Mouse (Mus musculus): ENCODE results near the gene Matk. TPM values are rescaled to one million over a fixed set of nuclear protein-coding genes. Genes with fewer than 3 reads are reported as not detected.
A peak's percentile ranks its signal among the peaks of the same experiment; 100 is the strongest.

Matk gene
- total RNA-seq, 1 experiment, result 0.85 TPM

DNA sequence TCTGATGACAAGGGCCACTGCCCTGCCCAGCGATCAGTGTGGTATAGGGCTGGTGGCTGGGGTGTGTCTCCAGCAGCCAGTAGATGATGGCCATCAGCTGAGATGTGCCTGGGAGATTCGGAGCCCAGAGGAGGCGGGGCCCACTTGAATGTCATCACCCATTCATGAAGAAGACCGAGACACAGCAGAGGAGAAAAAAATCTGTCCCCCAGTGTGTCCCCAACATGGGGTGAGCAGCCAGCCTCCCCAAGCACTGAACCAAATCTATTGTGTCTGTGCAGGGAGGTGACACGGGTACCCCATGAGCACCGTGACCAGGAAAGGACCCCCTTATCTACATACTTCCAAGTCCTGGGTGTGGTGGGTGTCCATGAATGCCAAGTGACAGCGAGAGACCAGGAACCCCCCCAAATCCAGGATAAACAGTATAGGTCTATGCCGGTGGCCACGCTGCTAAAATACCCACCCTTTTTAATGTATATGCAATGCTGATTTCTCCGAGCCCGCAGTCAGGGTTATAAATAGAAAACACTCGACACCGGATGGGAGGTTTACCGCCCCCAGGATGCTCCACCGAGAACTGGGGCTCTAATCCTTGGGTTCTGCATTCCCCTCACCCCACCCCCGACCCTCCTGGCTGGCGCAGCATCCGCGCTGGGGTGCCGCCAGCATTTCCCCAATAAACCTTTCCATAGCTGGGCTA lies 22.8 kb upstream of the Matk start:
- Histone ChIP-seq H3K9ac (ENCODE audit: insufficient read depth, low read depth, low read length, poor library complexity, severe bottlenecking) (no peak overlapping the region), H3K9me3 (ENCODE audit: control insufficient read depth, insufficient read depth, low read depth, low read length) (no peaks in the 10 kb centered on the region), H3K4me1 (ENCODE audit: control insufficient read depth in 2 of 2, insufficient read depth in 2 of 2, low read length in 2 of 2, poor library complexity in 1 of 2) (peaks cover 3 to 22% of the 10 kb centered on the region in 2 experiments; a peak in 3 of 4 replicates), H3K36me3 (ENCODE audit: control insufficient read depth, insufficient read depth, low read length, poor library complexity, severe bottlenecking) (no peaks in the 10 kb centered on the region), H3K4me3 (ENCODE audit: insufficient read depth in 1 of 2, low read depth in 1 of 2, low read length in 2 of 2, poor library complexity in 1 of 2, severe bottlenecking in 1 of 2) (peak overlapping the region; percentile 14 to 45; a peak in 3 of 4 replicates), H3K27ac (ENCODE audit: insufficient read depth, low read depth, low read length, poor library complexity, severe bottlenecking) (no peak overlapping the region)
- DNase-seq (ENCODE audit: low read depth, low spot score), result no peak
- in situ Hi-C loops (cut with MboI; ENCODE audit: low sequenced_read_pairs in 2 of 2, unreplicated experiment in 2 of 2), result no loop called here
- TF ChIP-seq HCFC1 (IDR thresholded peaks at IDR 0.05; ENCODE audit: borderline replicate concordance, insufficient read depth, low read length) (no peak), MAFK (IDR thresholded peaks at IDR 0.05; ENCODE audit: insufficient read depth, low read depth, low read length) (no peak), CHD2 (IDR thresholded peaks at IDR 0.05; ENCODE audit: low read depth, low read length) (no peak), ZNF384 (IDR thresholded peaks at IDR 0.05; ENCODE audit: low read depth, low read length) (no peak), ZC3H11A (IDR thresholded peaks at IDR 0.05; ENCODE audit: borderline replicate concordance, low read depth, low read length) (no peak)

DNA sequence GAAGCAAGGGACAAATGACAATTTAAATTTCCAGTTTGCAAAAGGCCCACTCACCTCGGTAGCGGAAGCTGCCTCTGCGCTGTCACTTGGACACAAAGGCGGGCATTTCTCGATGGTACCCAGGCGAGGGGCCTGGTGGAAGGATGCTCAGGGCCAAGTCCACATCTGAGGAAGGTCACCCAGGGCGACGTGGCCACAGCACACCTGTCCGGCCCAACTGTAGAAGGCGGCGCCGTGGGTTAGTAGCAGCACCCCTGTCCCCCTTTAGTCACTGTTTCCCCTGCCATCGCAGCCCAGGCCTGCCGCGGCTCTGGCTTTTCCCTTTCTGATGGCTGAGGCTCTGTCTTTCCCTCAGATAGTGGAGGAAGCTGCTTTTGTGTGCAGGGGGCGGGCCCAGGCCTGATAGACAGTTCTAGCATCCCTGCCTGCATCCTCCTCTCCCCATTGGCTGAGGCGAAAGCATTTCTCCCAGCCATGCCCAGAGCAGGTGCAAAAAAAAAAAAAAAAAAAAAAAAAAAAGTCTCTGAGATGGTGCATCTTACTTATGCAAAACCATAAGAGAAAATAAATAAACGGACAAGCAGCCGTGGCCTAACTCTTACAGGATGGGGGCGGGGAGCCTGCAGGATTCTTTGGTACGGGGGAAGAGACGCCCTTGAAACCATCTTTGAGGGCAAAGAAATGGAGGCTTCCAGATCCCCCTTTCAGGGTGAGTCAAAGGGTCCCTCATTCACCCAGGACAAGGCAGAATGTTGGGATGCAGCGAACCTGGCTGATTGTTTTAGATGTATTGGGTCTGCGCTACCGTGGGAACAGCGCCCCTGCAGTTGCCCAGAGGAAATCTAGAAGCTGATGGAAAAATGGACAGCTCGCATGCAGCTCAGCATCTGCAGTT lies 22.1 kb upstream of the Matk start, which contains the start of gene Atcay:
Gene Atcay (minus strand): TSS at position 396 of the 895 bp plus-strand sequence.
- Histone ChIP-seq H3K9me3 (ENCODE audit: control insufficient read depth, insufficient read depth, low read depth, low read length) (no peaks in the 10 kb centered on the region), H3K27ac (ENCODE audit: insufficient read depth, low read depth, low read length, poor library complexity, severe bottlenecking) (no peak within 1 kb of the TSS), H3K36me3 (ENCODE audit: control insufficient read depth, insufficient read depth, low read length, poor library complexity, severe bottlenecking) (no peaks in the 10 kb centered on the region), H3K4me1 (ENCODE audit: control insufficient read depth in 2 of 2, insufficient read depth in 2 of 2, low read length in 2 of 2, poor library complexity in 1 of 2) (peaks cover 3 to 22% of the 10 kb centered on the region in 2 experiments; a peak in 3 of 4 replicates), H3K4me3 (ENCODE audit: insufficient read depth in 1 of 2, low read depth in 1 of 2, low read length in 2 of 2, poor library complexity in 1 of 2, severe bottlenecking in 1 of 2) (peak within 1 kb of the TSS; percentile 14 to 45; a peak in 3 of 4 replicates), H3K9ac (ENCODE audit: insufficient read depth, low read depth, low read length, poor library complexity, severe bottlenecking) (peak within 1 kb of the TSS; percentile 37; the same call in 1 of the 2 replicates)
- TF ChIP-seq ZNF384 (IDR thresholded peaks at IDR 0.05; ENCODE audit: low read depth, low read length), result peak; percentile 84
- TF ChIP-seq ZC3H11A (IDR thresholded peaks at IDR 0.05; ENCODE audit: borderline replicate concordance, low read depth, low read length), result no peak
- no peak for TF ChIP-seq HCFC1 (IDR thresholded peaks at IDR 0.05; ENCODE audit: borderline replicate concordance, insufficient read depth, low read length)
- DNase-seq (ENCODE audit: low read depth, low spot score), result no peak
- in situ Hi-C loops (cut with MboI; ENCODE audit: low sequenced_read_pairs in 2 of 2, unreplicated experiment in 2 of 2), result no loop called here

DNA sequence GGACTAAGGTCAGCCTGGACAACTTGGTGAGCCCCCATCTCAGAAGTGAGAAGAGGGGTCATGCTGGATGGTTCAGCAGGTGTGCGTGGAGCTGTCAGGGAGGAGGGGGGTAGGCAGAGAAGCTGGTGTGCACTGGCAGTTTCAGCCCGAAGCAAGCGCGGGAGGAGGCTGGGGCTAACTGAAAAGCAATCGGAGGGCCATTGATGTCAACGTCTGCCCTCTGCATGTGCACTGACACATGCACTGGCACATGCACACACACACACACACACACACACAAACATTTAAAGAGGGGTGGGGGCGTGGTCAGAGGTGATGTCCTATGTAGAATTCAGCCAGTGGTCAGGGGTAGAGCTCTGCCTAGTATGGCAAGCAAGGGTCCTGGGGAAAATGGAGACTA lies 21.3 kb upstream of the Matk start:
- H3K36me3 ChIP-seq (ENCODE audit: control insufficient read depth, insufficient read depth, low read length, poor library complexity, severe bottlenecking), result no peaks in the 10 kb centered on the region
- no peak for TF ChIP-seq MAFK (IDR thresholded peaks at IDR 0.05; ENCODE audit: insufficient read depth, low read depth, low read length)
- TF ChIP-seq HCFC1 (IDR thresholded peaks at IDR 0.05; ENCODE audit: borderline replicate concordance, insufficient read depth, low read length), result no peak
- TF ChIP-seq ZNF384 (IDR thresholded peaks at IDR 0.05; ENCODE audit: low read depth, low read length), result no peak
- no peak for TF ChIP-seq ZC3H11A (IDR thresholded peaks at IDR 0.05; ENCODE audit: borderline replicate concordance, low read depth, low read length)
- no peak for TF ChIP-seq CHD2 (IDR thresholded peaks at IDR 0.05; ENCODE audit: low read depth, low read length)
- no peak overlapping the region for H3K27ac ChIP-seq (ENCODE audit: insufficient read depth, low read depth, low read length, poor library complexity, severe bottlenecking)
- DNase-seq (ENCODE audit: low read depth, low spot score), result no peak
- H3K4me3 ChIP-seq (ENCODE audit: insufficient read depth in 1 of 2, low read depth in 1 of 2, low read length in 2 of 2, poor library complexity in 1 of 2, severe bottlenecking in 1 of 2), result no peak overlapping the region
- in situ Hi-C loops (cut with MboI; ENCODE audit: low sequenced_read_pairs in 2 of 2, unreplicated experiment in 2 of 2), result no loop called here
- no peak overlapping the region for H3K9ac ChIP-seq (ENCODE audit: insufficient read depth, low read depth, low read length, poor library complexity, severe bottlenecking)
- no peaks in the 10 kb centered on the region for H3K9me3 ChIP-seq (ENCODE audit: control insufficient read depth, insufficient read depth, low read depth, low read length)
- peaks cover 3 to 22% of the 10 kb centered on the region in 2 experiments; a peak in 3 of 4 replicates for H3K4me1 ChIP-seq (ENCODE audit: control insufficient read depth in 2 of 2, insufficient read depth in 2 of 2, low read length in 2 of 2, poor library complexity in 1 of 2)

DNA sequence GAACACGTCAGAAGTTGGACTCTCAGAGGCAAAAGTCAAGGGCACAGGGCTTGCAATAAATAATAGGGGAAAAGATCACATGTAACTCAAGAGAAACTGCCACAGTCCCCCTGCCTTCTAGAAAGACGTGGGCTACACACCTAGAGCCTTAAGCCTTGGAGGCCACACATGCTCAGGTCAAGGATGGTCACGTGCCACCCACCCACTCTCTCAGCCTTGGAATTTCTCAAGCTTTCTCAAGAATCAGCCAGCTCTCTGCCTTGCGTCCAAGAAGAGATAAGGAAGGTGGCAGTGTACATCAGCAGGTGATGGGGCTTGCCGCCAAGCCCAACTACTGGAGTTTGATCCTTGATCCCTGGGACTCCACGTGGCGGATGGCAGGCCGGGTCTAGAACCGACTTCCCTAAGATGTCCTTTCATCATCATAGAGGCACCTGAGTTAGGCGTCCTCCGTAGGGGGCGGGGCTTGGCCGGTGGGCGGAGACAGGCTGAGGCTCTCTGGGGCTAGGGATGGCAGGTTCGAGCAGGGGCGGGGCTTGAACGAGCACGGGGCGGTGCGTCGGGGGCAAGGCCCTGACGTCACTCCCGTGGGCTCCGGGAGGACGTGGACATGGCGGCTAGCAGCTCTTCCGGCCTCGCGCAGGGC lies 20.0 kb upstream of the Matk start, which contains the start of gene Zfr2:
Gene Zfr2 (plus strand): TSS at position 576 of the 646 bp plus-strand sequence.
- TF ChIP-seq ZNF384 (IDR thresholded peaks at IDR 0.05; ENCODE audit: low read depth, low read length) (no peak), CHD2 (IDR thresholded peaks at IDR 0.05; ENCODE audit: low read depth, low read length) (no peak), HCFC1 (IDR thresholded peaks at IDR 0.05; ENCODE audit: borderline replicate concordance, insufficient read depth, low read length) (no peak), ZC3H11A (IDR thresholded peaks at IDR 0.05; ENCODE audit: borderline replicate concordance, low read depth, low read length) (no peak), MAFK (IDR thresholded peaks at IDR 0.05; ENCODE audit: insufficient read depth, low read depth, low read length) (no peak)
- Histone ChIP-seq H3K27ac (ENCODE audit: insufficient read depth, low read depth, low read length, poor library complexity, severe bottlenecking) (peak within 1 kb of the TSS; percentile 51; the same call in 1 of the 2 replicates), H3K4me3 (ENCODE audit: insufficient read depth in 1 of 2, low read depth in 1 of 2, low read length in 2 of 2, poor library complexity in 1 of 2, severe bottlenecking in 1 of 2) (peak within 1 kb of the TSS; percentile 88 to 96), H3K9ac (ENCODE audit: insufficient read depth, low read depth, low read length, poor library complexity, severe bottlenecking) (peak within 1 kb of the TSS; percentile 78), H3K36me3 (ENCODE audit: control insufficient read depth, insufficient read depth, low read length, poor library complexity, severe bottlenecking) (no peaks in the 10 kb centered on the region), H3K9me3 (ENCODE audit: control insufficient read depth, insufficient read depth, low read depth, low read length) (no peaks in the 10 kb centered on the region), H3K4me1 (ENCODE audit: control insufficient read depth in 2 of 2, insufficient read depth in 2 of 2, low read length in 2 of 2, poor library complexity in 1 of 2) (peaks cover 4 to 24% of the 10 kb centered on the region in 2 experiments; a peak in 3 of 4 replicates)
- DNase-seq (ENCODE audit: low read depth, low spot score), result peak; percentile 91
- in situ Hi-C loops (cut with MboI; ENCODE audit: low sequenced_read_pairs in 2 of 2, unreplicated experiment in 2 of 2), result no loop called here

Data from ES-E14 (cell line).